Mouse (Mus musculus) limb, embryonic 10.5 days (tissue): ENCODE measurements at regions not wholly inside any gene's neighbourhood (a gene's known extent, or its start where the extent isn't known, plus 50 kb on each side); places are given as distances from the start of the nearest gene placed in this dataset.
A peak's percentile ranks its signal among the peaks of the same experiment; 100 is the strongest.

Experiments used
- DNase-seq: peaks from one replicate; pipeline ENCODE4 v3.0.0-alpha.2; 2017; ENCODE audit warnings: low spot score
- H3K27ac ChIP-seq: fragments of 300-500 bp; sonication (generic); 2 replicates; pipeline ENCODE4 v1.5.1; 2016; ENCODE audit warnings: mild to moderate bottlenecking
- H3K27me3 ChIP-seq: fragments of 300-500 bp; sonication (generic); 2 replicates; pipeline ENCODE4 v1.6.1; 2016; ENCODE audit warnings: low read depth, mild to moderate bottlenecking; ENCODE audit not compliant: poor library complexity, severe bottlenecking
- H3K36me3 ChIP-seq: fragments of 300-500 bp; sonication (generic); 2 replicates; pipeline ENCODE4 v1.6.1; 2016; ENCODE audit warnings: mild to moderate bottlenecking, moderate library complexity
- H3K4me1 ChIP-seq: fragments of 300-500 bp; sonication (generic); 2 replicates; pipeline ENCODE4 v1.6.1; 2016
- H3K4me3 ChIP-seq: fragments of 300-500 bp; sonication (generic); 2 replicates; pipeline ENCODE4 v1.5.1; 2016; ENCODE audit warnings: mild to moderate bottlenecking, moderate library complexity
- H3K9me3 ChIP-seq: fragments of 300-500 bp; sonication (generic); replicated peaks from 2 replicates; pipeline ENCODE4 v1.6.1; 2016; ENCODE audit warnings: mild to moderate bottlenecking
- WGBS: fragments of 180-500 bp; shearing (Covaris S2); methylation state at CpG from one replicate; pipeline ENCODE4 v1.1.7; 2016; 5-methylcytosine and 5-hydroxymethylcytosine counted together

- no peak for DNase-seq
- no peak overlapping the region for H3K27ac ChIP-seq
- H3K9me3 ChIP-seq, result no peaks in the 10 kb centered on the region
- no peaks in the 10 kb centered on the region for H3K27me3 ChIP-seq
- 72% methylated on average over 6 of the region's 6 CpGs for WGBS
- no peaks in the 10 kb centered on the region for H3K36me3 ChIP-seq
- no peak overlapping the region for H3K4me3 ChIP-seq
- peaks cover 34% of the 10 kb centered on the region for H3K4me1 ChIP-seq
Observed at GRCm38 (mm10) chr3:100773237-100773636, 52.0 kb upstream of the Vtcn1 start.

- WGBS, result 71% methylated on average over 4 of the region's 4 CpGs
- no peak for DNase-seq
- no peak overlapping the region for H3K4me3 ChIP-seq
- no peaks in the 10 kb centered on the region for H3K36me3 ChIP-seq
- peak overlapping the region; percentile 12; the same call in 1 of the 2 replicates for H3K27ac ChIP-seq
- H3K27me3 ChIP-seq, result no peaks in the 10 kb centered on the region
- H3K4me1 ChIP-seq, result peaks cover 38% of the 10 kb centered on the region
- no peaks in the 10 kb centered on the region for H3K9me3 ChIP-seq
Observed at GRCm38 (mm10) chr3:100771363-100771762, 53.9 kb upstream of the Vtcn1 start.

GRCm38 (mm10) chr3:100770841-100771240 is 54.4 kb upstream of the Vtcn1 start:
- DNase-seq, result no peak
- Histone ChIP-seq H3K4me1 (peaks cover 38% of the 10 kb centered on the region), H3K27ac (no peak overlapping the region), H3K36me3 (no peaks in the 10 kb centered on the region), H3K4me3 (no peak overlapping the region), H3K9me3 (no peaks in the 10 kb centered on the region), H3K27me3 (no peaks in the 10 kb centered on the region)
- 83% methylated on average over 3 of the region's 3 CpGs for WGBS

- Histone ChIP-seq H3K9me3 (no peaks in the 10 kb centered on the region), H3K36me3 (no peaks in the 10 kb centered on the region), H3K4me3 (no peak overlapping the region), H3K4me1 (peaks cover 31% of the 10 kb centered on the region), H3K27ac (peak overlapping the region; percentile 81; the same call in 1 of the 2 replicates), H3K27me3 (no peaks in the 10 kb centered on the region)
- no peak for DNase-seq
- 79% methylated on average over 4 of the region's 4 CpGs for WGBS
Observed at GRCm38 (mm10) chr3:100769146-100769545, 56.1 kb upstream of the Vtcn1 start.

- Histone ChIP-seq H3K36me3 (no peaks in the 10 kb centered on the region), H3K4me1 (peaks cover 27% of the 10 kb centered on the region), H3K4me3 (no peak overlapping the region), H3K27me3 (no peaks in the 10 kb centered on the region), H3K27ac (peak overlapping the region; percentile 81), H3K9me3 (no peaks in the 10 kb centered on the region)
- DNase-seq, result peak; percentile 59
- 38% methylated on average over 15 of the region's 15 CpGs for WGBS
Observed at GRCm38 (mm10) chr3:100768170-100768624, 57.1 kb upstream of the Vtcn1 start.

- Histone ChIP-seq H3K4me1 (peaks cover 14% of the 10 kb centered on the region), H3K27ac (no peak overlapping the region), H3K36me3 (no peaks in the 10 kb centered on the region), H3K27me3 (no peaks in the 10 kb centered on the region), H3K9me3 (no peaks in the 10 kb centered on the region), H3K4me3 (no peak overlapping the region)
- WGBS, result 83% methylated on average over 7 of the region's 7 CpGs
- no peak for DNase-seq
Observed at GRCm38 (mm10) chr3:100765323-100765722, 59.9 kb upstream of the Vtcn1 start.

GRCm38 (mm10) chr3:100762895-100763294 is 62.4 kb upstream of the Vtcn1 start:
- Histone ChIP-seq H3K9me3 (no peaks in the 10 kb centered on the region), H3K4me1 (peaks cover under 1% of the 10 kb centered on the region; the same call in 1 of the 2 replicates), H3K27ac (no peak overlapping the region), H3K36me3 (no peaks in the 10 kb centered on the region), H3K4me3 (no peak overlapping the region), H3K27me3 (no peaks in the 10 kb centered on the region)
- DNase-seq, result no peak

- DNase-seq, result no peak
- no peak overlapping the region for H3K27ac ChIP-seq
- WGBS, result 89% methylated on average over 3 of the region's 3 CpGs
- no peaks in the 10 kb centered on the region for H3K27me3 ChIP-seq
- no peak overlapping the region for H3K4me3 ChIP-seq
- H3K9me3 ChIP-seq, result no peaks in the 10 kb centered on the region
- H3K4me1 ChIP-seq, result no peaks in the 10 kb centered on the region
- no peaks in the 10 kb centered on the region for H3K36me3 ChIP-seq
Observed at GRCm38 (mm10) chr3:100759091-100759941, 65.9 kb upstream of the Vtcn1 start.

- Histone ChIP-seq H3K27ac (no peak overlapping the region), H3K4me1 (no peaks in the 10 kb centered on the region), H3K9me3 (no peaks in the 10 kb centered on the region), H3K36me3 (no peaks in the 10 kb centered on the region), H3K27me3 (no peaks in the 10 kb centered on the region), H3K4me3 (no peak overlapping the region)
- DNase-seq, result no peak
- WGBS, result 71% methylated on average over 1 of the region's 1 CpGs
Observed at GRCm38 (mm10) chr3:100754677-100755076, 69.4 kb upstream of the Man1a2 start.

- Histone ChIP-seq H3K27me3 (no peaks in the 10 kb centered on the region), H3K9me3 (no peaks in the 10 kb centered on the region), H3K4me1 (peaks cover 8% of the 10 kb centered on the region), H3K4me3 (no peak overlapping the region), H3K36me3 (no peaks in the 10 kb centered on the region), H3K27ac (no peak overlapping the region)
- 97% methylated on average over 1 of the region's 1 CpGs for WGBS
- no peak for DNase-seq
Observed at GRCm38 (mm10) chr3:100751211-100751610, 65.9 kb upstream of the Man1a2 start.

- WGBS, result 91% methylated on average over 6 of the region's 6 CpGs
- no peak for DNase-seq
- no peaks in the 10 kb centered on the region for H3K36me3 ChIP-seq
Observed at GRCm38 (mm10) chr3:100748727-100749126, 63.4 kb upstream of the Man1a2 start.

GRCm38 (mm10) chr3:100748309-100748691 is 63.0 kb upstream of the Man1a2 start:
- no peaks in the 10 kb centered on the region for H3K27me3 ChIP-seq
- no peak for DNase-seq
- no peak overlapping the region for H3K4me3 ChIP-seq
- H3K9me3 ChIP-seq, result no peaks in the 10 kb centered on the region
- H3K27ac ChIP-seq, result no peak overlapping the region
- WGBS, result 91% methylated on average over 2 of the region's 2 CpGs
- no peaks in the 10 kb centered on the region for H3K36me3 ChIP-seq
- H3K4me1 ChIP-seq, result peaks cover 8% of the 10 kb centered on the region

More at GRCm38 (mm10) chr3:100748727-100749126, 63.4 kb upstream of the Man1a2 start:
- Histone ChIP-seq H3K27me3 (no peaks in the 10 kb centered on the region), H3K4me3 (no peak overlapping the region), H3K4me1 (peaks cover 8% of the 10 kb centered on the region), H3K27ac (no peak overlapping the region), H3K9me3 (no peaks in the 10 kb centered on the region)

- H3K27ac ChIP-seq, result no peak overlapping the region
- H3K36me3 ChIP-seq, result no peaks in the 10 kb centered on the region
- 57% methylated on average over 15 of the region's 15 CpGs for WGBS
- no peaks in the 10 kb centered on the region for H3K9me3 ChIP-seq
- no peak overlapping the region for H3K4me3 ChIP-seq
- DNase-seq, result no peak
- peaks cover 8% of the 10 kb centered on the region for H3K4me1 ChIP-seq
- no peaks in the 10 kb centered on the region for H3K27me3 ChIP-seq
Observed at GRCm38 (mm10) chr3:100747421-100748308, 62.4 kb upstream of the Man1a2 start.
